Mouse (Mus musculus) liver, embryonic 14.5 days (tissue): ENCODE data around the gene St3gal4.

Experiments used
- CTCF ChIP-seq: IDR thresholded peaks from 2 replicates; pipeline ENCODE4 v1.5.1; 2016; ENCODE audit warnings: antibody characterized with exemption, low read depth, control low read depth
- EP300 ChIP-seq: IDR thresholded peaks from 2 replicates; pipeline ENCODE4 v1.6.1; 2016; ENCODE audit warnings: antibody characterized with exemption, low read depth

GRCm38 (mm10) chr9:35097901-35098300, 21.2 kb downstream of the St3gal4 start:
- TF ChIP-seq CTCF (no peak), EP300 (peak; percentile 36; the same call in 1 of the 2 replicates)
